Mouse (Mus musculus) stomach, embryonic 16.5 days (tissue): Measurements from ENCODE around the gene Zfp995. TPM values are rescaled to one million over a fixed set of nuclear protein-coding genes. Genes with fewer than 3 reads are reported as not detected.
"Not testable (repeated sequence)": the region's sequence is repeated elsewhere in the genome, so short reads cannot be mapped to it uniquely, and the experiment has no call there.

Source experiments
- ATAC-seq: fragments of 200-750 bp; cut with Nextera tagmentation; 2 replicates; pipeline ENCODE4 v1.8.0; 2017; ENCODE audit warnings: moderate number of reproducible peaks, moderate TSS enrichment; ENCODE audit not compliant: insufficient read depth, low FRiP score
- H3K27ac ChIP-seq: fragments of 300-500 bp; sonication (generic); 2 replicates; pipeline ENCODE4 v1.5.1; 2014; ENCODE audit warnings: low read length
- H3K27me3 ChIP-seq: fragments of 300-500 bp; sonication (generic); 2 replicates; pipeline ENCODE4 v1.6.1; 2014; ENCODE audit warnings: low read length, control low read depth, mixed read lengths; ENCODE audit not compliant: control insufficient read depth, insufficient read depth
- H3K36me3 ChIP-seq: fragments of 300-500 bp; sonication (generic); 2 replicates; pipeline ENCODE4 v1.6.1; 2014; ENCODE audit warnings: low read length; ENCODE audit not compliant: control insufficient read depth, insufficient read depth
- H3K4me1 ChIP-seq: fragments of 300-500 bp; sonication (generic); 2 replicates; pipeline ENCODE4 v1.6.1; 2014; ENCODE audit warnings: low read length, control low read depth, mixed read lengths; ENCODE audit not compliant: control insufficient read depth, insufficient read depth
- H3K4me2 ChIP-seq: fragments of 300-500 bp; sonication (generic); 2 replicates; pipeline ENCODE4 v1.6.1; 2014; ENCODE audit warnings: low read depth, low read length, mixed read lengths
- H3K4me3 ChIP-seq: fragments of 300-500 bp; sonication (generic); replicated peaks from 2 replicates; pipeline ENCODE4 v1.5.1; 2014; ENCODE audit warnings: mild to moderate bottlenecking, low read length
- H3K9ac ChIP-seq: fragments of 300-500 bp; sonication (generic); 2 replicates; pipeline ENCODE4 v1.6.1; 2014; ENCODE audit warnings: low read length
- H3K9me3 ChIP-seq: fragments of 300-500 bp; sonication (generic); replicated peaks from 2 replicates; pipeline ENCODE4 v1.6.1; 2016; ENCODE audit warnings: low read length, control low read depth; ENCODE audit not compliant: control insufficient read depth
- WGBS: fragments of 180-500 bp; shearing (Covaris S2); extraction: QIAGEN DNeasy Blood & Tissue Kit; methylation state at CpG from one replicate; pipeline ENCODE4 v1.1.7; 2014; 5-methylcytosine and 5-hydroxymethylcytosine counted together
- polyA plus RNA-seq: library from polyadenylated mRNA; unstranded; fragments of >200 nt; fragmentation: Nextera tagmentation; extraction: Ambion mirVana; gene quantifications from 2 replicates; pipeline ENCODE4 v1.2.1, GENCODE M21; 2015

Gene Zfp995
- polyA plus RNA-seq: 7.4 and 8.8 TPM in 2 replicates

- H3K4me2 ChIP-seq: peak within 1 kb of the TSS; percentile 80
These were observed at the start of gene Zfp995 for GRCm38 (mm10) chr17:21909456-21910052. Zfp995 (minus strand) TSS chr17:21909926.

GRCm38 (mm10) chr17:21909039-21909438 is 687 bp downstream of the Zfp995 start:
- no peaks in the 10 kb centered on the region for H3K9me3 ChIP-seq
- peak overlapping the region; percentile 75 for H3K4me3 ChIP-seq
- peak overlapping the region; percentile 80 for H3K4me2 ChIP-seq
- H3K27ac ChIP-seq: no peak overlapping the region
- H3K36me3 ChIP-seq: no peaks in the 10 kb centered on the region
- 5% methylated on average over 3 of the region's 3 CpGs for WGBS
- H3K9ac ChIP-seq: peak overlapping the region; percentile 85
- no peaks in the 10 kb centered on the region for H3K27me3 ChIP-seq
- H3K4me1 ChIP-seq: no peaks in the 10 kb centered on the region
- peak; percentile 50 for ATAC-seq

More at GRCm38 (mm10) chr17:21909456-21910052, at the start of gene Zfp995:
- H3K27me3 ChIP-seq, H3K4me1 ChIP-seq, H3K36me3 ChIP-seq, H3K27ac ChIP-seq, H3K9me3 ChIP-seq: not testable (repeated sequence)
- Histone ChIP-seq H3K4me3 (peak within 1 kb of the TSS; percentile 75), H3K9ac (peak within 1 kb of the TSS; percentile 85)
- WGBS: under 1% methylated on average over 24 of the region's 24 CpGs
- ATAC-seq: peak; percentile 96

GRCm38 (mm10) chr17:21871256-21871655 is 38.5 kb downstream of the Zfp995 start:
- Histone ChIP-seq H3K4me2 (no peak overlapping the region), H3K27me3 (no peaks in the 10 kb centered on the region), H3K36me3 (no peaks in the 10 kb centered on the region), H3K9me3 (no peaks in the 10 kb centered on the region; the same call in 1 of the 2 replicates), H3K4me1 (no peaks in the 10 kb centered on the region), H3K4me3 (no peak overlapping the region), H3K27ac (no peak overlapping the region), H3K9ac (no peak overlapping the region)
- 65% methylated on average over 1 of the region's 1 CpGs for WGBS
- ATAC-seq: no peak

- H3K4me2 ChIP-seq, H3K27me3 ChIP-seq, H3K4me3 ChIP-seq, H3K36me3 ChIP-seq, H3K27ac ChIP-seq, H3K4me1 ChIP-seq, H3K9me3 ChIP-seq, H3K9ac ChIP-seq: not testable (repeated sequence)
- 75% methylated on average over 6 of the region's 8 CpGs for WGBS
- 0 out of 2 replicates have a peak, but pooled peaks have one; percentile 37 for ATAC-seq
These were observed 63.5 kb downstream of the Zfp995 start for GRCm38 (mm10) chr17:21846322-21846582.

GRCm38 (mm10) chr17:21845545-21846321 is 64.0 kb downstream of the Zfp995 start, which contains the start of gene Zfp820:
Zfp820 (minus strand) TSS chr17:21845772.
- peak within 1 kb of the TSS; percentile 86 for H3K9ac ChIP-seq
- H3K36me3 ChIP-seq: no peaks in the 10 kb centered on the region
- ATAC-seq: peak; percentile 97
- peak within 1 kb of the TSS; percentile 87 for H3K27ac ChIP-seq
- H3K4me1 ChIP-seq: no peaks in the 10 kb centered on the region
- no peaks in the 10 kb centered on the region for H3K9me3 ChIP-seq
- peak within 1 kb of the TSS; percentile 83 for H3K4me3 ChIP-seq
- WGBS: 2% methylated on average over 22 of the region's 22 CpGs
- H3K4me2 ChIP-seq: peak within 1 kb of the TSS; percentile 45
- H3K27me3 ChIP-seq: no peaks in the 10 kb centered on the region

- H3K4me3 ChIP-seq: no peak overlapping the region
- no peaks in the 10 kb centered on the region for H3K9me3 ChIP-seq
- no peak overlapping the region for H3K9ac ChIP-seq
- H3K4me2 ChIP-seq: no peak overlapping the region
- 58% methylated on average over 2 of the region's 2 CpGs for WGBS
- H3K36me3 ChIP-seq: peaks cover 5% of the 10 kb centered on the region; the same call in 1 of the 2 replicates
- no peaks in the 10 kb centered on the region for H3K4me1 ChIP-seq
- no peak overlapping the region for H3K27ac ChIP-seq
- H3K27me3 ChIP-seq: no peaks in the 10 kb centered on the region
- no peak for ATAC-seq
These were observed 71.2 kb downstream of the Zfp995 start for GRCm38 (mm10) chr17:21838510-21838909.

Other genes starting within 250 kb of the Zfp995 start
- gene Gm10226, start 218.1 kb downstream of the Zfp995 start, polyA plus RNA-seq: 6.8 and 9.2 TPM in 2 replicates
- 8.2 and 9.5 TPM in 2 replicates for gene Zfp760, start 202.2 kb downstream of the Zfp995 start, polyA plus RNA-seq
- gene Zfp229, start 179.1 kb downstream of the Zfp995 start, polyA plus RNA-seq: 6.0 and 6.1 TPM in 2 replicates
- 6.7 and 6.9 TPM in 2 replicates for gene Zfp820, start 64.2 kb downstream of the Zfp995 start, polyA plus RNA-seq
- gene Zfp942, start 52.5 kb upstream of the Zfp995 start, polyA plus RNA-seq: 18.9 and 23.7 TPM in 2 replicates
- gene Zfp943, start 52.6 kb upstream of the Zfp995 start, polyA plus RNA-seq: 16.9 and 19.0 TPM in 2 replicates